Mouse (Mus musculus): ENCODE results near the gene Sspo. TPM values are rescaled to one million over a fixed set of nuclear protein-coding genes. Genes with fewer than 3 reads are reported as not detected.

The Sspo gene
- total and polyA plus RNA-seq, 3 experiments: 0.08 to 0.42 (median 0.17) TPM

GRCm38 (mm10) chr6:48482501-48482900, 34.5 kb downstream of the Sspo start:
- peaks cover 58% of the 10 kb centered on the region for H3K27me3 ChIP-seq (replicated peaks)

DNA sequence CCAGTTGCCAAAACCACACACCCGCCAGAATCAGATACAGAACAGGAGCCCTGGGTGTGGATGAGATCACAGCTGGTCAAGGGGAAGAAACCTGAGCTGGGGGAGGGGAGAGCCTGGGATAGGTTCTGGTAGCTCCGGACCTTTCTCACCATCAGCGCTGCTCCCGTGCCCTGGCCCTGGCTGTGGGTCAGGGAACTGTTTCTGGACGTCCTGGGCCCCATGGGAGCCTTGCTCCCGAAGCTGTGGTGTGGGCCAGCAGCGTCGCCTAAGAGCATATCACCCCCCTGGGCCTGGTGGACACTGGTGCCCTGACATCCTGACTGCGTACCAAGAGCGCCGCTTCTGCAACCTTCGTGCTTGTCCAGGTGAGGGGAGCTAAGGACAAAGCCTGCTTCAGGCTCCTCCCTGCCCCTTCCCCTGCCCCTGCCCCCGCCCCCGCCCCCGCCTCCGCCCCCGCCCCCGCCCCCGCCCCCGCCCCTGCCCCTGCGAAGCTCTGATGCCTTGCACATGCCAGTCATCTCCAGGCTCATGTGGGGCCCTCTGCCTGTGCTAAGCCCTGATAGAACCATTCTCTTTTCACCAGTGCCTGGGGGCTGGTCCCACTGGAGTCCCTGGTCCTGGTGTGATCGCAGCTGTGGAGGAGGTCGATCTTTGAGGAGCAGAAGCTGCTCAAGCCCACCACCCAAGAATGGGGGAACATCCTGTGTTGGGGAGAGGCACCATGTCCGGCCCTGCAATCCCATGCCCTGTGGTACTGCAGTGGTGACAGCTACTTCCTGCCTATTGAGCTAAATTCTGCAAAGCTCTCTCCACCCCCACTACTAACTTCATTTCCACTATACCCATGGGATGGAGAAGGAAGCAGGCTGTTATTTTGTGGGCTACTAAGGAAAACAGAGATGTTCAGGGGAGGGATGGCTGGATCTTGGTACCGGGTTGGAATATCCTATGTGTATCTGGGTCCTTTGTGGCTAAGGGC, 40.0 kb downstream of the Sspo start:
- H3K9me3 ChIP-seq (replicated peaks; ENCODE audit: low read length): no peaks in the 10 kb centered on the region
- peaks cover 4 to 8% of the 10 kb centered on the region in 2 experiments; a peak in 3 of 4 replicates for H3K4me1 ChIP-seq (ENCODE audit: control insufficient read depth in 1 of 2, insufficient read depth in 2 of 2)
- TF ChIP-seq SMC3 (IDR thresholded peaks at IDR 0.05; ENCODE audit: low read depth, low read length): no peak
- no peak for TF ChIP-seq ETS1 (conservative IDR thresholded peaks at IDR 0.05; ENCODE audit: low read depth, low read length)
- no peak for TF ChIP-seq CTCF (conservative IDR thresholded peaks at IDR 0.05 in 1 of 2, IDR thresholded peaks at IDR 0.05 in 1 of 2; ENCODE audit: low read depth in 2 of 2, low read length in 2 of 2)
- no peak for TF ChIP-seq RCOR1 (conservative IDR thresholded peaks at IDR 0.05; ENCODE audit: low read depth, low read length)
- no peak for TF ChIP-seq MEF2A (IDR thresholded peaks at IDR 0.05; ENCODE audit: borderline replicate concordance, low read depth, low read length)
- no peak for TF ChIP-seq ZMIZ1 (IDR thresholded peaks at IDR 0.05; ENCODE audit: low read depth, low read length)
- TF ChIP-seq POLR2A (IDR thresholded peaks at IDR 0.05; ENCODE audit: low read depth, low read length): no peak
- no peak for TF ChIP-seq TCF12 (IDR thresholded peaks at IDR 0.05; ENCODE audit: low read depth, low read length)
- TF ChIP-seq IRF4 (IDR thresholded peaks at IDR 0.05; ENCODE audit: low read depth, low read length): no peak
- TF ChIP-seq CHD2 (IDR thresholded peaks at IDR 0.05; ENCODE audit: low read length): no peak
- no peak for TF ChIP-seq KAT2A (IDR thresholded peaks at IDR 0.05; ENCODE audit: insufficient replicate concordance, low read length)
- TF ChIP-seq MYC (IDR thresholded peaks at IDR 0.05; ENCODE audit: low read depth, low read length): no peak
- no peak for TF ChIP-seq TBP (conservative IDR thresholded peaks at IDR 0.05; ENCODE audit: low read depth, low read length)
- TF ChIP-seq GABPA (IDR thresholded peaks at IDR 0.05; ENCODE audit: insufficient replicate concordance, low read depth, low read length): no peak
- no peak for TF ChIP-seq E2F4 (IDR thresholded peaks at IDR 0.05; ENCODE audit: insufficient replicate concordance, low read depth, low read length)
- no peak for TF ChIP-seq MAX (IDR thresholded peaks at IDR 0.05; ENCODE audit: low read length)
- in situ Hi-C loops (cut with MboI; ENCODE audit: low pct_ligation_motif_present, low pct_unique_long_range_greater_than_20kb, low sequenced_read_pairs) (no loop called here), dilution Hi-C loops (cut with MboI; ENCODE audit: extremely low pct_ligation_motif_present, extremely low pct_unique_long_range_greater_than_20kb, low sequenced_read_pairs) (no loop called here)
- H3K27me3 ChIP-seq (replicated peaks): peaks cover 65% of the 10 kb centered on the region
- no peak for DNase-seq (ENCODE audit: extremely low read depth)
- H3K27ac ChIP-seq (ENCODE audit: insufficient read depth, low read depth): no peak overlapping the region
- no peak overlapping the region for H3K9ac ChIP-seq (ENCODE audit: insufficient read depth, low read depth)
- no peaks in the 10 kb centered on the region for H3K36me3 ChIP-seq (replicated peaks in 1 of 2; ENCODE audit: control insufficient read depth in 1 of 2, insufficient read depth in 1 of 2, low read length in 1 of 2)
- no peaks in the 10 kb centered on the region for H3K79me2 ChIP-seq (replicated peaks; ENCODE audit: control insufficient read depth, extremely low read depth, insufficient read depth, poor library complexity, severe bottlenecking)
- H3K4me2 ChIP-seq (ENCODE audit: insufficient read depth, low read depth, poor library complexity, severe bottlenecking): no peak overlapping the region
- no peak overlapping the region for H3K4me3 ChIP-seq (replicated peaks in 1 of 3; ENCODE audit: low read depth in 2 of 3, low read length in 2 of 3, poor library complexity in 1 of 3)

More at GRCm38 (mm10) chr6:48482501-48482900, 34.5 kb downstream of the Sspo start:
- no peak overlapping the region for H3K4me3 ChIP-seq (replicated peaks in 1 of 3; ENCODE audit: low read depth in 2 of 3, low read length in 2 of 3, poor library complexity in 1 of 3)
- no peak overlapping the region for H3K9ac ChIP-seq (ENCODE audit: insufficient read depth, low read depth)
- no peak for TF ChIP-seq UBTF (IDR thresholded peaks at IDR 0.05; ENCODE audit: low read depth, low read length)
- TF ChIP-seq MEF2A (IDR thresholded peaks at IDR 0.05; ENCODE audit: borderline replicate concordance, low read depth, low read length): no peak
- TF ChIP-seq MYC (IDR thresholded peaks at IDR 0.05; ENCODE audit: low read depth, low read length): no peak
- TF ChIP-seq GABPA (IDR thresholded peaks at IDR 0.05; ENCODE audit: insufficient replicate concordance, low read depth, low read length): no peak
- TF ChIP-seq TBP (conservative IDR thresholded peaks at IDR 0.05; ENCODE audit: low read depth, low read length): no peak
- no peak for TF ChIP-seq POLR2A (IDR thresholded peaks at IDR 0.05; ENCODE audit: low read depth, low read length)
- TF ChIP-seq ELF1 (IDR thresholded peaks at IDR 0.05; ENCODE audit: low read depth, low read length): no peak
- no peak for TF ChIP-seq RAD21 (IDR thresholded peaks at IDR 0.05; ENCODE audit: low read depth, low read length)
- no peak for TF ChIP-seq MXI1 (IDR thresholded peaks at IDR 0.05; ENCODE audit: low read depth, low read length)
- TF ChIP-seq SIN3A (IDR thresholded peaks at IDR 0.05; ENCODE audit: low read length): no peak
- TF ChIP-seq IRF4 (IDR thresholded peaks at IDR 0.05; ENCODE audit: low read depth, low read length): no peak
- H3K9me3 ChIP-seq (replicated peaks; ENCODE audit: low read length): no peaks in the 10 kb centered on the region
- no peak for DNase-seq (ENCODE audit: extremely low read depth)
- no peaks in the 10 kb centered on the region for H3K79me2 ChIP-seq (replicated peaks; ENCODE audit: control insufficient read depth, extremely low read depth, insufficient read depth, poor library complexity, severe bottlenecking)
- H3K27ac ChIP-seq (ENCODE audit: insufficient read depth, low read depth): no peak overlapping the region
- H3K36me3 ChIP-seq (replicated peaks in 1 of 2; ENCODE audit: control insufficient read depth in 1 of 2, insufficient read depth in 1 of 2, low read length in 1 of 2): no peaks in the 10 kb centered on the region
- peaks cover under 1 to 6% of the 10 kb centered on the region in 2 experiments; a peak in 2 of 4 replicates for H3K4me1 ChIP-seq (ENCODE audit: control insufficient read depth in 1 of 2, insufficient read depth in 2 of 2)
- in situ Hi-C loops (cut with MboI; ENCODE audit: low pct_ligation_motif_present, low pct_unique_long_range_greater_than_20kb, low sequenced_read_pairs) (no loop called here), dilution Hi-C loops (cut with MboI; ENCODE audit: extremely low pct_ligation_motif_present, extremely low pct_unique_long_range_greater_than_20kb, low sequenced_read_pairs) (no loop called here)
- H3K4me2 ChIP-seq (ENCODE audit: insufficient read depth, low read depth, poor library complexity, severe bottlenecking): no peak overlapping the region

Data from CH12.LX (cell line).